Mouse (Mus musculus): ENCODE data around the gene Krt86.

Krt86 gene

DNA sequence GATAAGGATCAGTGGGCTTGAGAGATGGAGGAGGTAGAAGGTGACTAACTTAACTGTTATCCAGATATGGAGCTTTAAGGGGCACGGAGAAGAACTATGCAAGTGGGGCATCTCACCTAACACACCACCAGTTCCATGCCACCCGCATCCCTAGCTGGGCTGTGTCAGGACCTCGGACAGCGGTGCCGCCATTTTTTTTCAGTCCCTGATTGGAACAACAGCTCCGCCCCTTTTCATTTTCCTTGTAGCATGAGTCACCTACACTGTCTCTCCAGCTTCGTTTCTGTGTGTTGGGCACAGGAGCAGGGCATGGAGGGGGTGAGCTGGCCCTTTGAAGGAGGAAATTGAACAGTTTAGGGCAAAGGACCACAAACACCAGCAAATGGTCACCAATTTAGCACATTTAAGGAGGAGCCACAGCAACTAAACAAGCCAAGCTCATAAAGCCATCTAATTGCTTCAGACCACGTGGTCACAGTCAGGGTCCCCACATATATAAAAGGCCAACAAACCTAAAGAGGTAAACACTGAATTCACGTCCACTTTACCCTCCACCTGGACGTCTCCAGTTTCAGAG, at the start of gene Krt86:
Gene Krt86 (plus strand): TSS at position 527 of the 577 bp plus-strand sequence.
- DNase-seq (ENCODE audit: low spot score in 2 of 2) = no peak

DNA sequence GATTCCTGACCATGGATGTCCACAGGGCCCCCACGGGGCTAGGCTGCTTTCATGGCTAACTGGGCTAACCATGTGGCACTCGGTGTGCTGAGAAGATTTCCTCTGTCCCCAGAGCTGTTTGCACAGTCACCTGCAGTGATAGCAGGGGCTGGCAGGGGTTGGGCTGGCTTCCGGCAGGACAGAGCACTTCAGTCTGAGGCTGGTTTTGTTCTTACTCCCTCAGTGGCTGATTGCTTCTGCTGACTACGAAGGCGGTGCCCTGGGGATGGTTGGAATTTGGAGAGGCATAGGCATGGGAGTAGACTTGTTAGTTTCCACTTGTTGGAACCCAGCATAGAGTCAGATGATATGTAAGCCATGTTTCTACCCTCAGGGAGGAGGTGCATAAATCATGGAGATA, 48.4 kb upstream of the Krt86 start:
- DNase-seq (ENCODE audit: low spot score in 2 of 2) = no peak

DNA sequence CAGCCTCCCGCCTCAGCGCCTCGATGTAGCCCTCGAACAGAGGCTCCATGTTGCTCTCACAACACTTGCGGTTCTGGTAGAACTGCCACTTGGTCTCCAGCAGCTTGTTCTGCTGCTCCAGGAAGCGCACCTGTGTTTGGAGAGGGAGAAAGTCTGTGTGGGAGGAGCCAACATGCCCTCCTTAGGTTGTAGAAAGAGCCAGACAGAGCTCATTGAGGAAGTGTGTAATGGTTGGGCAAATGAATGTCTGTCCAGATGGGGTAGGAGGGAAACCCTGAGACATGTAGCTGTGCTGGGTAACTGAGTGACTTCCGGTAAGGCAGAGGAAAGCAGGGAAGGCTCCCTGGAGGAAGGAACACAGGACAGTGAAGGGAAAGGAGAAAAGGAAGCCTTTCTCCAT, 36.7 kb upstream of the Krt86 start:
- DNase-seq (ENCODE audit: low spot score in 2 of 2) = no peak

- no peak for DNase-seq (ENCODE audit: low spot score in 2 of 2)
Observed at GRCm38 (mm10) chr15:101438555-101438954, 34.7 kb upstream of the Krt86 start, which contains the start of gene Krt87. TSS of gene Krt87 (minus strand) at chr15:101438804.

DNA sequence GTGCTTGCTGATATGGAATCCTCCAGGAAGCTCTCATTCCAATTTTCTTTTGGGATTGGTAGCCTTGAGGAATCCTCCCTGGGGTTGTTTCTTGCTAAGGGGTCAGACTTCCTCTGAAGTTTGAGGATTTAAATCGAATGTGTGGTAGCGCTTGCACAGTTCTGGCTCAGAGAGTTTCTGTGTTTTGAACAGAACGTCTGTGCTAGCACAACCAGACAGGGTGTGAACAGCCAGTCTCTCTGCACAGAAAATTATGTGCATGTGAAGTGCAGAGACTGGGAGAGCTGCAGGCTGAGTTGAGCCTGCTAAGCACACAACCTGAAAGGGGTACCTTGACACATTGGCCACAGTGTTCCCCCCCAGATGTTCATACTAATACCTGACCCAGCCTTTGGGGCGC, 32.4 kb upstream of the Krt86 start:
- no peak for DNase-seq (ENCODE audit: low spot score in 2 of 2)

GRCm38 (mm10) chr15:101446572-101446971, 26.7 kb upstream of the Krt86 start:
- no peak for DNase-seq (ENCODE audit: low spot score in 2 of 2)

- no peak for DNase-seq (ENCODE audit: low spot score in 2 of 2)
Observed at GRCm38 (mm10) chr15:101447444-101447843, 25.8 kb upstream of the Krt86 start, which contains the start of gene Krt88. TSS of gene Krt88 (plus strand) at chr15:101447744.

GRCm38 (mm10) chr15:101453093-101453736, 20.1 kb upstream of the Krt86 start:
- DNase-seq (ENCODE audit: low spot score in 2 of 2) = peak; percentile 38 to 42

- DNase-seq (ENCODE audit: low spot score in 2 of 2) = no peak
Observed at GRCm38 (mm10) chr15:101454774-101455173, 18.5 kb upstream of the Krt86 start.

GRCm38 (mm10) chr15:101455292-101455691, 18.0 kb upstream of the Krt86 start:
- DNase-seq (ENCODE audit: low spot score in 2 of 2) = no peak

DNA sequence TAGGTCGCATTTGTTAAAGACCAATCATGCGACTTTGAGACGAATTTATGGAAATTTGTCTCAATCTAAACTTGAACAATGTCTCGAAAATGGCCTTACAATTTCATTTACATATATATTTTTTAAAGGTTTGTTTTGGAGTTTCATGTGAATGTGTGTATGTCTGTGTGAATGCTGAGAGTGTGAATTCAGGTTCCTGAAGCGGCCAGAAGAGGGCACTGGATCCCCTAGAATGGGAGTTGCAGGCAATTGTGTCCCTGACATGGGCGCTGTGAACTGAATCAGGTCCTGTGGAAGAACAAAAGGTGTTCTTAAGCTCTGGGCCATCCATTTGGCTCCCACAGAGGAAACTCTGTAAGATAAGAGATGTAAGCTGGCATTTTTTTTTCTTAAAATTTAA, 17.4 kb upstream of the Krt86 start:
- DNase-seq (ENCODE audit: low spot score in 2 of 2) = no peak

- no peak for DNase-seq (ENCODE audit: low spot score in 2 of 2)
Observed at GRCm38 (mm10) chr15:101458361-101458930, 14.8 kb upstream of the Krt86 start.

DNA sequence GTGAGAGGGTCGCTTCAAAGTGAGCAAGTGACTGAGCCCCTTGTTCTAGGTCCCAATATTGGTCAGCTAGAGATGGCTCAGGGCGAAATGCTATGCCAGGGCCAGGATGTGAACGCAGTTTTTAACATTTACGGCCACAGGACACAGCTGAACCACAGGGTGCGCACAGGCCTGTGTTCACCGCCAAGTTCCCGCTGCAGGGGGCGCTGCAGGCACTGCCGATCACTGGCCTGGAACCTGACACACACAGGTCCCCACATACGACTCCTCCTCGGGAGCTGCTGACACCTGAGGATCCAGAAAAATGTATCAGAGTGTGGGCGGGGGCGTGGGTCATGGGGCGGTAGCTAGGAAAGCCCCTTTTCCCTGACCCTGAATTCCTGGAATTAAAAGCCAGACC, 14.0 kb upstream of the Krt86 start:
- no peak for DNase-seq (ENCODE audit: low spot score in 2 of 2)

DNA sequence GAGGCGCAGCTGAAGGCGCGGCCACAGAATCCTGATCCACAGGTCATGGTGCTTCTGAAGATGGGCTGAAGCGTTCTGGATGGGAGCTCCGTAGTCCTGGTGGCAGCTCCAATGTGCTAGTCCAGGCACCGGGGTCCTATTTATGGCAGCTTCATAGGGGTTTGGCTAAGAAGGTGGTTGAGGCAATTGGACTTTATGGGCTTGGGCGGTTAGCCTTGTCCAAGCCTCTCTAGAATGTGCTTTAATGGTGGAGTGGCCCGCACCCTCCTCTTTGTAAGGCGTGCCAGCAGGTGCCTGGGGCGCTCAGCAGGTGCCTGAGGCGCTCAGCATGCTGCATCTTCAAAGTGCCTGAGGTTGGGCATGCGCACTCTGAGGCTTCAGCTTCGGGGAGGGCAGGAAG, 9.6 kb upstream of the Krt86 start, which contains the start of gene Krt81:
Gene Krt81 (minus strand): TSS at position 101 of the 400 bp plus-strand sequence.
- no peak for DNase-seq (ENCODE audit: low spot score in 2 of 2)

- peak; percentile 56 to 73 for DNase-seq (ENCODE audit: low spot score in 2 of 2)
Observed at GRCm38 (mm10) chr15:101469093-101469492, 4.2 kb upstream of the Krt86 start.

GRCm38 (mm10) chr15:101479007-101479665, 5.9 kb downstream of the Krt86 start:
- peak; percentile 59 to 60 for DNase-seq (ENCODE audit: low spot score in 2 of 2)

DNA sequence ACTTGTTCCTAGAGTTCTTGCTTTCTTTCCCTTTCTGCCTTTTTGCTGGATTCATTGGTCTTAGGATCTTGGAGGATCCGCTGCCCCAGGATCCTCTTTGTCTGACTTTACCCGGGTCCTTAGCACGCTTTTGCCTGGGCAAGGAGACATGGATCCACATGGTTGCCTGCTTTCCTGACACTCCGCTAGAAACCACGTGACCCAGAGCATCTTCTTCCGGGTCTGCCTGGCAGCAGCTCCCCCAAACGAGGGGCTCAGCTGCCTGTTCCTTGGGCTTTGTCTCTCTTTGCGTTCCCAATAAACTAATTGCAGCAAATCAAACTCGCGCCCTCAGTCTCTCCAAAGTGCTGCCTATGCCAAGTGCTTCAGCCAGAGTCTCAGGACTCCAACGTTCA, 6.4 kb downstream of the Krt86 start:
- DNase-seq (ENCODE audit: low spot score in 2 of 2) = no peak

DNA sequence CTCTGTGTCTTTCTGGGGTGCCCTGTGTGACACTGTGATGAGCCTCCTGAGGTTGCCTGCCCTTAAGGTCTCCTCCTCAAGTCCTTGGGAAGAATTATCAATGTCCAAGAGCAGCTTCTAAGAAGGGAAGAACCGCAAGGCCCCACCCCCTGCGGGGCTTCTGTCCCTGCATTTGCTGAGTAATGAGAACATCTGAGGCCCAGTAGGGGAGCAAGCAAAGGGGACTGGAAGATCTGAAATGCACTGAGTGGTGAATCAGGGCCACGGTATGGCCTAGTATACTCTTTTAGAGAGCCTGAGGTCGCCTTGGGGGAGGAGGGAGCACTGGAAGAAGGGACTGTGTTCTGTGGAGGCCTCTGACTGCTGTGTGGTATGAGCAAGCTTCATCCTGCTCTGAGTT, 8.8 kb downstream of the Krt86 start:
- DNase-seq (ENCODE audit: low spot score in 2 of 2) = no peak

- DNase-seq (ENCODE audit: low spot score in 2 of 2) = no peak
Observed at GRCm38 (mm10) chr15:101483646-101484045, 10.4 kb downstream of the Krt86 start.

DNA sequence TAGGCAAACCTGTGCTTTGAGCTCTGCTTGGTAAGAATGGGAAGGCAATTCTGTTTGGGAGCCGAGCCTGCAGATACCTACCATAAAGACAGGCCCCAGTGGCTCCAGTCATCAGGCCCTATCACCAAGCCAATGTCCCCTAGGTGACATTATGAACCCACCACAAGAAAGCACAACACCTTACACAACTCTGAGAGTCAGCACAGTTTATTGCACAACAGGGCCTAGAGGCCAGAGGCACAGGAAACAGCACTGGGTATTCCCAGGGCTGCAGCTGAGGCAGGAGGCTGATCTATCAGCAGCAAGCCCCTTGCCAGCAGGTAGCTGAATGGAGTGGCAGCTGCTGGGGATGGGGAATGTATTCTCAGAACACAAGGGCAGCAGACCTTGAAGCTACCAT, 11.7 kb downstream of the Krt86 start:
- no peak for DNase-seq (ENCODE audit: low spot score in 2 of 2)

DNA sequence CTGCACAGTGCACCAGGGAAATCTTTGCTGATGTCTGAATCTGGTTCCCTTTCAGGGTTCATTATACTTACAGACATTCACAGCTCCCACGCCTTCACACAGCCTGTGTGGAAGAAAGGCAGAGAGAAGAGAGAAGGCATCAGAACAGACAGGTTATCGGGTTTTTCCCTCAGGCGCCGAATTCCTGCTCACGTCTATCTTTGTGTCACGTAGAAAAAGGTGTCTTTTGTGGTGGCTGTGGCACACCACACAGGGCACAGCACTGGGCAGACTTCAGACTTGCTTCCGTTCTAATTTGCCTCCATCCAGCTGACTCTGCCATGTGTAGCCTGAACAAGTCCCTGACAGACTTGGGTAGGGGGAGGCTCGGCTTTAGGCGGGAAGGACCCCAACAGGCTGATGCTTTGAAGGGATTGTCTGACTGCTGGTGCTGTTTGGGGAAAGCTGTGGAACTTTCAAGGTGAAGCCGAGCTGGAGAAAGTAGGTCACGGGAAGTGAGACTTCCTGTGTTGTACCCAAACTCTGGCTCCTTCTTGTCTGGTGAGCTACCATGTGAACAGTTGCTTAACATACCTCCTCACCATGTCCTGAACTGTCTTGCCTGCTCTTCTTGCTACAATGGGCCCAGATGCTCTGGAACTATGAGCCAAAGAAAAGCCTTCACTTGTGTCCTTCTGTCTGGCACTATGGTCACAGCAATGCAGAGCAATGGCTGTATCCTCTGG, 12.8 kb downstream of the Krt86 start:
- DNase-seq (ENCODE audit: low spot score in 2 of 2) = peak; percentile 58 to 66

DNA sequence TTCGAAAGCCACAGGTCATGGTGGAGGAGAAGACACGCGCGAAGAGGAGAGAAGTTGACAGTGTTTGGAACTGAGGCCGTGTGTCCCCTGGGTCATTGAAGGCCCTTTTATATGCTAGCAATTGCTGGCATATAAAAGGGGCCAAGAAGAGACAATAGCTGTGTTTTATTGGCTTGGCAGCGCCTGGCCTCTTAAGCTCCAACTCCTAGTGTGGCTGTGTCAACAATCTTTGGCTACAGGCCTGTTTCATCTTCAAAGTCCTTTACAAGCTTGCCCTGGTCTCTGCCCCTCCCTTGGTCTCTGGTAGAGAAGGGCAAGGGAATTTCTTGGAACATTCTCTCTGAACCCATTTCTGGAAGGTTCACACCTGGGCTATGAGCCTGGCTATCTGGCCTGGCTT, 18.2 kb downstream of the Krt86 start, which contains the start of gene Krt83:
Gene Krt83 (minus strand): TSS at position 82 of the 400 bp plus-strand sequence.
- no peak for DNase-seq (ENCODE audit: low spot score in 2 of 2)
